Mouse (Mus musculus) ZHBTc4 (cell line): ENCODE results near the gene Cdh13.

Experiments
- DNase-seq: peaks from one replicate; pipeline ENCODE4 v3.0.0-alpha.2; 2011; ENCODE audit warnings: low read depth, low spot score

Gene Cdh13

DNA sequence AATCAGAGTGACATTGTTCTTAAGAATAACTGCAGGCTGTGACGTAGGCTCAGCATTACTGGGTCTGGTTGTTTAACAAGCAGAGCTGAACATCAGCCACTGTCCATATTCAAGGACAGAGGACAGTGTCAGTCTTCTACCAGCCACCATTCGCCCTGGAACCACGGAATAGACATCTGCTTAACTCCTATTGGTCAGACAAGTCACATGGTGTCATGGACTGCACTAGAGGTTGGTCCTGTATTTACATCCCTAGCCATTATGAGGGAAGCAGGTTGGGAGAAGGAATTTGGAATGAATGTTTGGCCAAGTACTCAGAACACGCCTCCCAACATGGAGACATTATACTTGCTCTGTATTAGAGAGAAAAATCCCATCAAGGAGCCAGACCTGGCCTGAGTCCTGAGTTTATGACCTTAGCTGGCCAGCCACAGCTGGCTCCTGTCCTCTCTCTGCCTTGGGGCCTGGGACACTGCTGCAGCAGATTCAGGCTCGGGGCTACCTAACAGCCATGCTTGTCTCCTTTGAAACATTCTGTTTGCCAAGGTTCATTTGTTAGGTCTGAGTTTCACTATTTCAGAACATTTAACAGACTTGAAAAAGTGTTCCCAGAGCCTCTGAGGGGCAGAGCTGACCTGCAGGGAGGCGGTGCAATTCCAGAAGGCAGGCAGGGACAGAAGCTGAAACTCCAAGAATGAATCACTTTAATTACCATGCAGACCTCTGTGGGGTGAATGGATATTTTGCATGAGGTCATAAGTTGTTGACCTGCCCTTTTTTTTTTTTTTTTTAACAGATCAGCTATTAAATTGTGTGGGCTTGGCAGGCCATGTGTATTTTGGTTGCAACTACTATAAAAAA lies 282.6 kb downstream of the Cdh13 start:
- DNase-seq = no peak

- DNase-seq = no peak
These were observed 285.8 kb downstream of the Cdh13 start for GRCm38 (mm10) chr8:118569366-118569765.

DNA sequence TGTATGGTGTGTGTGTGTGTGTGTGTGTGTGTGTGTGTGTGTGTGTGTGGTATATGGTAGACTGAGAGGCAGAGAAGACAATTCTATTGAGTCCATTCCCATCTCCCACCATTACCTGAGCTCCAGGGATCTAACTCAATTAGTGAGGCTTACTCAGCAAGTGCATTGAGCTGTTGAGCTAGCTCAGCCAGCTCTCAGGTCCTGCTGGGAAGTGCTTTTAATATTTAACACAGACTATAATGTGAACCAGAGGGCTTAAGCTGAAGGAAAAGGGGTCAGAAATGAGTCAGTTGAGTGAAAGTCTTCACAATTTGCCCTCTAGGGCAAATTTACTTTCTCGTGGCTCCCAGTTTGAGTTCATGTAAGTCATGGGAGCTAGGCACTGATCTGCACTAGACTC lies 297.7 kb downstream of the Cdh13 start:
- DNase-seq = no peak

- DNase-seq = peak; percentile 59
These were observed 298.7 kb downstream of the Cdh13 start for GRCm38 (mm10) chr8:118582185-118582584.

DNA sequence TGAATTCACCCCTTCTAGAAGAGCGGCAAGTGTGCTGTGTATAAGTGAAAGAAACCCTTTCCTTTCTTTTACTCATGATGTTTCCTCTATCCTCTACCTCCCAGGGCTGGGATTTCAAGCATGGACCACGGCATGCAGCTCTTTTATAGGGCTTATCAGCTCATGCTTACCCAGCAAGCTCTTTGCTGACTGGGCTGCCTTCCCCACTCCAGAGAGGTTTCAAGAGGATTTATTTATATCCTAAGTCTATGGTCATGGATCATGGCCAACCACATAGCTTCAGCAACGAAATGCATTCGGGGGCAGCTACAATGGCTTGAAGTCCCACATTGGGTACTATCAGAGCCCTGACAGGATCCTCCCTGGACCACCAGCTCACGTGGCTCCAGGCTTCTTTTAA lies 304.4 kb downstream of the Cdh13 start:
- DNase-seq = no peak

- DNase-seq = no peak
These were observed 313.3 kb downstream of the Cdh13 start for GRCm38 (mm10) chr8:118596816-118597215.

- no peak for DNase-seq
These were observed 317.8 kb downstream of the Cdh13 start for GRCm38 (mm10) chr8:118601376-118601775.

GRCm38 (mm10) chr8:118602074-118602473 lies 318.5 kb downstream of the Cdh13 start:
- DNase-seq = no peak

GRCm38 (mm10) chr8:118611551-118611950 lies 328.0 kb downstream of the Cdh13 start:
- DNase-seq = no peak

GRCm38 (mm10) chr8:118618195-118618594 lies 334.7 kb downstream of the Cdh13 start:
- DNase-seq = no peak

- no peak for DNase-seq
These were observed 342.9 kb downstream of the Cdh13 start for GRCm38 (mm10) chr8:118626425-118626824.

DNA sequence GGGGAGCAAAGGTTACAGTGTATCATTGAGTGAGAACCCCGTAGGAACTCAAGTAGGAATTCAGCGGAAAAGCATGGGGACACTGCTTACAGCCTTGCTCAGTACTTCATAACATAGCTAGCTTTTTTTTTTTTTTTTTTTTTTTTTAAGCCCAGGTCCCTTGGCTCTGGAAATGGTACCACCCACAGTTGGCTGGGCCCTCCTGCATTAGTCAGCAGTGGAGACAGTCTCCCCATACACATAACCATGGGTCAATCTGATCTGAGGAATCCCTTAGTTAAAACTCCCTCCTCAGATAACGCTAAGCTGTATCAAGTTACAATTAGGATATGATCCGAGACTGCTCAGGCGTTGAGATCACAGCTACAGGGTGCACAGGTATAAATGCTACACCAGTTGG lies 344.2 kb downstream of the Cdh13 start:
- no peak for DNase-seq

DNA sequence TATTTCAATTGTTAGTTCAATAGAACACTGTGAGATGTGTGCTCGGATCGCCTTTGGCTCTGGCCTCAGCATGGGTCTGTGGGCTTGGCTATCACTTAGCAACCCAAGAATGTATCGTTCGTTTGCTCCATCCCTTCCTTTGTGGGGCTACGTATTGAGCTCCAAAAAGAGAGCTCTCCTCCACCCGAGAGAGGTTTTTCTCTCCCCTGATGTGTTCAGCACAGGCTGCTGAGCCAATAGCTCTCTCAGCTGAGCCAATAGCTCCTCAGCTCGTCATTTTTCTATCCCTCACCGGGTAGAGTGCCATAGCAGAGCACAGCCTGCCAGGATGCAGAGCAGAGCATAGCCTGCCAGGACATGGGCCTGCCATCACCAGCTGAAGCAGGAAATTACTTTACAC lies 345.2 kb downstream of the Cdh13 start:
- no peak for DNase-seq

GRCm38 (mm10) chr8:118635296-118636060 lies 351.9 kb downstream of the Cdh13 start:
- DNase-seq = peak; percentile 9

DNA sequence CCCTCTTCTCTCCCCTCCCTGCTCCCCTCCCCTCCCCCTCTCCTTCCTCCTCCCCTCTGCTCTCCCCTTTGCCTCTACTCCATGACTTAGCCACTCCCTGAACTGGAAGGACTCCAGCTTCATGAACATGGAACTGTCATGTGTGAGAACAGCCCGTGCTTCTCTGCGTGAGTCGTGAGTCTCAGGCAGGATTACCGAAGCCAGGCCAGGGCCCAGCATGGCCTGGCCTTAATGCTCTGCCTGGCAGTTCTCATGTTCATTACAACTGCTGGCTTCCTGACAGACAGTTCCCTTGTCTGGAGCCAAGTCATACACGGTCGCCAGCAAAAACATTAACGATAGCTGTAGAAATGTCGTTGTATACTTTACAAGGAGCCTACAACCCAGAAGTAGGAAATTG lies 356.1 kb downstream of the Cdh13 start:
- DNase-seq = no peak

DNA sequence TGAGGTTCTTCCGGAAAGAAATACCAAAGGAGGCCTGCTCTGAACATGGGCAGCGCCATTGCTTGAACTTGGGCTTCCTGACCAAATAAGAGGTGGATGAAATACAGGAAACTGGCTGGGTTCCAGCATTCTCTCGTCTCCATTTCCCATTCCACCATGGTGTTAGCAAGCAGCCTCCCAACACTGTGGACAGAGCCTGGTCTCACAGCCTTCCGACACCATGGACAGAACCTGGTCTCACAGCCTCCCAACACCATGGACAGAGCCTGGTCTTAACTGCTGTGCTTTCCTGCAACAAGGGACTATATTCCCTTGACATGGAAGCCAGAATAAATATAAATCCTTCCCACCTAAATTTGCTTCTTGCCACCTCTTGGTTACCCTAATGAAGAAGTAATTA lies 358.3 kb downstream of the Cdh13 start:
- no peak for DNase-seq

GRCm38 (mm10) chr8:118648801-118649537 lies 365.4 kb downstream of the Cdh13 start:
- peak; percentile 69 for DNase-seq

- DNase-seq = peak; percentile 51
These were observed 366.4 kb downstream of the Cdh13 start for GRCm38 (mm10) chr8:118649981-118650380.

GRCm38 (mm10) chr8:118662001-118662829 lies 378.7 kb downstream of the Cdh13 start:
- DNase-seq = no peak

DNA sequence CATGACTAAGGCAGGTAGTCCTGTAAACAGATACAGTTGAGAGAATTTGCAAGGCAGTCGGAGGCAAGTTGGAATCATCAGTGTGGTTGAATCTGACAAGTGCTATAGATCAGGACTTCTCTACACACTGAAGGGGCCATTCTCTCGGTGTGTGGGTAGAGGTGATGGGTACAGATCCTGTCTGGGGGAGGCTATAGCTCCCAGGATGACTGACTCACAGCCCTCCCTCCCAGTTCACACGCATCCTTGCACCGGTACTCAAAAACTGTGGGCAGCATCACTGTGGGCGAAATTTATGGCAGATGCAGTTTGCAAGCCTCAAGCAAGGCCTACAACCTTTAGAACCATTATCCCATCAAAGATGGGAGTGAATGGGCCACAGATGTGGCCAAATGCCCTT lies 381.5 kb downstream of the Cdh13 start:
- no peak for DNase-seq

DNA sequence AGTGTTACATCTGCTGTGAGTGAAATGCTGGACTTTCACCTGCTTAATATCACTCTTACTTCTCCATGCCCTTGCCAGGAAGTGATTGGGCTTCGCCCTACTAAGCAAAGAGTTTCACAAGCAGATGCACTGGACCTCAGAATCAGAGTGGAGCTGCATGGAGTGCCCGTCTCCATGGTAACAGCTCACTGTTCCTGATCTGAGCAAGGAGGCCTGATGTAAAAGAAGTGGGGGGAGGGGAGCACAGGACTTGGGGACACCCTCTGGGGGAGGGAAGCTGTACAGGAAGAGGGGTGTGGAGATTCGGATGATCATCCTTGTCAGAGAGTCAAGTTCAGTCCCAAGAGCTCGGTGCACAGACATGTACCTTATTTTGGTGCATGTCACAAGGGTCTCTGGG lies 384.2 kb downstream of the Cdh13 start:
- peak; percentile 18 for DNase-seq
